In genomic region chr2:174727114-174727823, GRCm38 (mm10) we compare ENCODE assay signal across 23 mouse cellular contexts. TPM values are rescaled to one million over a fixed set of nuclear protein-coding genes. Genes with fewer than 3 reads are reported as not detected.
DNase-seq lines count a peak whose midpoint lies in the region; ATAC-seq and TF ChIP-seq lines count a peak whose summit lies in the region.
"Had no signal": no experiment of that assay in that cellular context is flagged by ENCODE, and none has a peak within 500 bp of the region (broad histone marks: within the 10 kb centered on the region; RNA-seq: fewer than 3 reads in every experiment).

No protein-coding gene starts in this region.

- no peak overlapping the region for H3K9ac ChIP-seq in liver, postnatal 0 days (replicated peaks)
- no peak overlapping the region for H3K9ac ChIP-seq in embryonic facial prominence, embryonic 11.5 days (replicated peaks; ENCODE audit: low read length)
- H3K9ac ChIP-seq in hindbrain, postnatal 0 days (replicated peaks; ENCODE audit: low read length): no peak overlapping the region
- no peak overlapping the region for H3K9ac ChIP-seq in midbrain, embryonic 16.5 days (ENCODE audit: low read depth, low read length)
- H3K9ac ChIP-seq: embryonic facial prominence, embryonic 12.5 days; heart, embryonic 13.5 days; liver, embryonic 13.5 days; stomach, embryonic 15.5 days had no signal

- H3K36me3 ChIP-seq in liver, postnatal 0 days (replicated peaks; ENCODE audit: insufficient read depth, low read length): no peaks in the 10 kb centered on the region
- no peaks in the 10 kb centered on the region for H3K36me3 ChIP-seq in embryonic facial prominence, embryonic 11.5 days (replicated peaks; ENCODE audit: control insufficient read depth, insufficient read depth, low read depth, low read length)
- no peaks in the 10 kb centered on the region for H3K36me3 ChIP-seq in hindbrain, postnatal 0 days (ENCODE audit: insufficient read depth, low read length)
- H3K36me3 ChIP-seq in midbrain, embryonic 16.5 days (ENCODE audit: control insufficient read depth, insufficient read depth, low read length): no peaks in the 10 kb centered on the region
- H3K36me3 ChIP-seq: embryonic facial prominence, embryonic 12.5 days; heart, embryonic 13.5 days; liver, embryonic 13.5 days; stomach, embryonic 15.5 days had no signal

- 74% methylated on average over 10 of the region's 10 CpGs for WGBS in liver, postnatal 0 days (ENCODE audit: insufficient replicate concordance)
- 67% methylated on average over 10 of the region's 10 CpGs for WGBS in embryonic facial prominence, embryonic 11.5 days
- 69% methylated on average over 10 of the region's 10 CpGs for WGBS in hindbrain, postnatal 0 days
- 61% methylated on average over 10 of the region's 10 CpGs for WGBS in midbrain, embryonic 16.5 days

- H3K4me2 ChIP-seq in liver, postnatal 0 days (ENCODE audit: low read depth, low read length): no peak overlapping the region
- H3K4me2 ChIP-seq in embryonic facial prominence, embryonic 11.5 days (ENCODE audit: low read depth, low read length): no peak overlapping the region
- H3K4me2 ChIP-seq in hindbrain, postnatal 0 days (ENCODE audit: low read depth, low read length): no peak overlapping the region
- H3K4me2 ChIP-seq in midbrain, embryonic 16.5 days (ENCODE audit: low read length): no peak overlapping the region
- H3K4me2 ChIP-seq: embryonic facial prominence, embryonic 12.5 days; heart, embryonic 13.5 days; liver, embryonic 13.5 days; stomach, embryonic 15.5 days had no signal

- H3K27me3 ChIP-seq in liver, postnatal 0 days (ENCODE audit: insufficient read depth, low read length): no peaks in the 10 kb centered on the region
- H3K27me3 ChIP-seq in embryonic facial prominence, embryonic 11.5 days (ENCODE audit: control insufficient read depth, insufficient read depth, low read length): no peaks in the 10 kb centered on the region
- no peaks in the 10 kb centered on the region for H3K27me3 ChIP-seq in hindbrain, postnatal 0 days (ENCODE audit: insufficient read depth, low read length)
- no peaks in the 10 kb centered on the region for H3K27me3 ChIP-seq in midbrain, embryonic 16.5 days (ENCODE audit: control insufficient read depth, insufficient read depth, low read depth, low read length)
- H3K27me3 ChIP-seq: embryonic facial prominence, embryonic 12.5 days; heart, embryonic 13.5 days; liver, embryonic 13.5 days; stomach, embryonic 15.5 days had no signal

- no peak for TF ChIP-seq EP300 in liver, postnatal 0 days (IDR thresholded peaks at IDR 0.05; ENCODE audit: low read depth)

- H3K4me3 ChIP-seq in liver, postnatal 0 days (ENCODE audit: low read depth, low read length): no peak overlapping the region
- H3K4me3 ChIP-seq in embryonic facial prominence, embryonic 11.5 days (ENCODE audit: low read depth, low read length): no peak overlapping the region
- no peak overlapping the region for H3K4me3 ChIP-seq in hindbrain, postnatal 0 days (ENCODE audit: low read length)
- no peak overlapping the region for H3K4me3 ChIP-seq in midbrain, embryonic 16.5 days (ENCODE audit: low read depth, low read length)
- H3K4me3 ChIP-seq: embryonic facial prominence, embryonic 12.5 days; gastrocnemius, adult 2 months; heart, embryonic 13.5 days; layer of hippocampus, adult 2 months; liver, embryonic 13.5 days; stomach, embryonic 15.5 days had no signal

- H3K9me3 ChIP-seq in liver, postnatal 0 days (ENCODE audit: low read length): no peaks in the 10 kb centered on the region
- H3K9me3 ChIP-seq in embryonic facial prominence, embryonic 11.5 days (replicated peaks; ENCODE audit: control insufficient read depth, low read length): no peaks in the 10 kb centered on the region
- H3K9me3 ChIP-seq in hindbrain, postnatal 0 days (ENCODE audit: low read length): no peaks in the 10 kb centered on the region
- no peaks in the 10 kb centered on the region for H3K9me3 ChIP-seq in midbrain, embryonic 16.5 days (replicated peaks; ENCODE audit: control insufficient read depth, low read length, poor library complexity, severe bottlenecking)
- H3K9me3 ChIP-seq: embryonic facial prominence, embryonic 12.5 days; heart, embryonic 13.5 days; liver, embryonic 13.5 days; stomach, embryonic 15.5 days had no signal

- no peaks in the 10 kb centered on the region for H3K4me1 ChIP-seq in liver, postnatal 0 days (ENCODE audit: insufficient read depth)
- H3K4me1 ChIP-seq in embryonic facial prominence, embryonic 11.5 days (ENCODE audit: control insufficient read depth, insufficient read depth, low read length): no peaks in the 10 kb centered on the region
- H3K4me1 ChIP-seq in hindbrain, postnatal 0 days (ENCODE audit: insufficient read depth, low read length): no peaks in the 10 kb centered on the region
- peaks cover 7% of the 10 kb centered on the region; the same call in 1 of the 2 replicates for H3K4me1 ChIP-seq in midbrain, embryonic 16.5 days (ENCODE audit: control insufficient read depth, insufficient read depth, low read length)
- H3K4me1 ChIP-seq: embryonic facial prominence, embryonic 12.5 days; liver, embryonic 13.5 days; stomach, embryonic 15.5 days had no signal

- no peak overlapping the region for H3K27ac ChIP-seq in liver, postnatal 0 days (ENCODE audit: low read depth)
- no peak overlapping the region for H3K27ac ChIP-seq in embryonic facial prominence, embryonic 11.5 days (replicated peaks; ENCODE audit: low read depth, low read length)
- no peak overlapping the region for H3K27ac ChIP-seq in hindbrain, postnatal 0 days
- no peak overlapping the region for H3K27ac ChIP-seq in midbrain, embryonic 16.5 days (ENCODE audit: low read length)
- H3K27ac ChIP-seq: embryonic facial prominence, embryonic 12.5 days; gastrocnemius, adult 2 months; heart, embryonic 13.5 days; layer of hippocampus, adult 2 months; liver, embryonic 13.5 days; stomach, embryonic 15.5 days had no signal

- peak; percentile 9 for DNase-seq in liver, postnatal 0 days
- DNase-seq in liver: no peak
- peak; percentile 50 for DNase-seq in embryonic facial prominence, embryonic 11.5 days (ENCODE audit: low spot score)
- DNase-seq in hindbrain, postnatal 0 days (ENCODE audit: low spot score): no peak
- no peak for DNase-seq in testis, postnatal 10 days (ENCODE audit: low spot score)
- no peak for DNase-seq in gastrocnemius, postnatal 14 days
- no peak for DNase-seq in layer of hippocampus, adult 18-20 months (ENCODE audit: low spot score in 2 of 2)
- DNase-seq: B cell, adult 2 months; cerebellum, adult 8-10 months; gastrocnemius, adult 2 months; kidney, adult 2 months; kidney, postnatal 10 days; liver, embryonic 13.5 days had no signal

- no peak for TF ChIP-seq CTCF in liver, postnatal 0 days (IDR thresholded peaks at IDR 0.05; ENCODE audit: low read depth)
- TF ChIP-seq CTCF in hindbrain, postnatal 0 days (IDR thresholded peaks at IDR 0.05; ENCODE audit: low read depth): no peak

- intact Hi-C loops in gastrocnemius, postnatal 14 days (cut with DNase I; ENCODE audit: low total_unique reads): no loop called here

- ATAC-seq in liver, postnatal 0 days: no peak
- peak; percentile 52; the same call in 1 of the 2 replicates for ATAC-seq in embryonic facial prominence, embryonic 11.5 days (replicated peaks; ENCODE audit: insufficient number of reproducible peaks, low FRiP score, low TSS enrichment, low read depth)
- 0 out of 2 replicates have a peak, but pooled peaks have one; percentile 43 for ATAC-seq in hindbrain, postnatal 0 days
- peak; percentile 31; the same call in 1 of the 2 replicates for ATAC-seq in midbrain, embryonic 16.5 days
- ATAC-seq: forebrain, embryonic 16.5 days; inflammation-experienced regulatory T-cells, adult 6 months had no signal

RNA-seq across cellular contexts. Expression of gene Edn3, which starts 33.1 kb away (rescaled TPM):
- 0.11 and 0.13 TPM in 2 replicates for polyA plus RNA-seq in liver, postnatal 0 days (2015; fragmentation: Nextera tagmentation; extraction: Ambion mirVana)
- polyA plus RNA-seq in embryonic facial prominence, embryonic 11.5 days (2014; fragmentation: Nextera tagmentation; extraction: Ambion mirVana): 18.6 and 19.5 TPM in 2 replicates
- total RNA-seq in hindbrain, postnatal 0 days (2014; rRNA removed): 3.5 and 5.1 TPM in 2 replicates
- polyA plus RNA-seq in hindbrain, postnatal 0 days (2015; fragmentation: Nextera tagmentation; extraction: Ambion mirVana): 5.9 and 7.5 TPM in 2 replicates
- polyA plus RNA-seq in midbrain, embryonic 16.5 days (2015; fragmentation: Nextera tagmentation; extraction: Ambion mirVana): 5.5 and 5.6 TPM in 2 replicates
- total RNA-seq in gastrocnemius, postnatal 14 days (2021): 1 to 10 TPM; 2.3 to 3.8 TPM
- total RNA-seq in layer of hippocampus, adult 18-20 months (2021): 1 to 10 TPM; 3.0 to 3.4 TPM
- total RNA-seq: common myeloid progenitor, adult 5-6 weeks; granulocyte monocyte progenitor cell, adult 5-6 weeks; monocyte, adult 5-6 weeks had no signal
- polyA plus RNA-seq: inflammation-experienced regulatory T-cells, adult 6 months had no signal

Comparison
In these comparisons a context has a peak if more than half of its experiments do, and no peak if none do; other contexts are left out.
1. DNase-seq: peak in liver, postnatal 0 days (single experiment) and embryonic facial prominence, embryonic 11.5 days (single experiment); none in liver (single experiment), hindbrain, postnatal 0 days (single experiment), testis, postnatal 10 days (single experiment), gastrocnemius, postnatal 14 days (single experiment) and layer of hippocampus, adult 18-20 months (0 of 2).